Mouse (Mus musculus) thymus, postnatal 14 days (tissue): ENCODE data around the gene Tmem131.
A peak's percentile ranks its signal among the peaks of the same experiment; 100 is the strongest.

Experiments used
- DNase-seq: peaks from one replicate; pipeline ENCODE4 v3.0.0; 2021

The Tmem131 gene

GRCm38 (mm10) chr1:36767321-36767720, 176.1 kb downstream of the Tmem131 start:
- DNase-seq, result peak; percentile 54

GRCm38 (mm10) chr1:36766431-36767205, 176.8 kb downstream of the Tmem131 start:
- peak; percentile 81 for DNase-seq

- peak; percentile 86 for DNase-seq
These were observed 181.9 kb downstream of the Tmem131 start, which contains the start of gene Zap70 for GRCm38 (mm10) chr1:36761568-36761967. TSS of gene Zap70 (plus strand) at chr1:36761798.

GRCm38 (mm10) chr1:36761061-36761460, 182.4 kb downstream of the Tmem131 start:
- no peak for DNase-seq

GRCm38 (mm10) chr1:36760401-36760800, 183.1 kb downstream of the Tmem131 start:
- DNase-seq, result no peak

GRCm38 (mm10) chr1:36759076-36759475, 184.4 kb downstream of the Tmem131 start:
- DNase-seq, result no peak

GRCm38 (mm10) chr1:36758553-36758952, 184.9 kb downstream of the Tmem131 start:
- no peak for DNase-seq

GRCm38 (mm10) chr1:36753932-36754675, 189.4 kb downstream of the Tmem131 start:
- DNase-seq, result no peak

- DNase-seq, result peak; percentile 66
These were observed 197.0 kb downstream of the Tmem131 start for GRCm38 (mm10) chr1:36746452-36746851.

- no peak for DNase-seq
These were observed 197.8 kb downstream of the Tmem131 start for GRCm38 (mm10) chr1:36745661-36746060.

- peak; percentile 87 for DNase-seq
These were observed 199.1 kb downstream of the Tmem131 start for GRCm38 (mm10) chr1:36744268-36744944.

- DNase-seq, result no peak
These were observed 200.4 kb downstream of the Tmem131 start for GRCm38 (mm10) chr1:36743046-36743445.
